Mouse (Mus musculus): Measurements from ENCODE around the gene Mettl7a3.
"Not testable (repeated sequence)": the region's sequence is repeated elsewhere in the genome, so short reads cannot be mapped to it uniquely, and the experiment has no call there.

- TF ChIP-seq CTCF (IDR thresholded peaks at IDR 0.05; ENCODE audit: insufficient read depth, low read length); POLR2A (IDR thresholded peaks at IDR 0.05; ENCODE audit: borderline replicate concordance, extremely low read depth, low read depth, low read length): not testable (repeated sequence)
Measured at GRCm38 (mm10) chr15:100332077-100332961, 2.4 kb upstream of the Mettl7a3 start.

Data from lung, adult 2 months (tissue).